Mouse (Mus musculus) lung, postnatal 0 days (tissue): ENCODE measurements at regions not wholly inside any gene's neighbourhood (a gene's known extent, or its start where the extent isn't known, plus 50 kb on each side); places are given as distances from the start of the nearest gene placed in this dataset.

Source experiments
- CTCF ChIP-seq: IDR thresholded peaks from 2 replicates; pipeline ENCODE4 v1.5.1; 2016; ENCODE audit warnings: antibody characterized with exemption, mild to moderate bottlenecking
- EP300 ChIP-seq: IDR thresholded peaks from 2 replicates; pipeline ENCODE4 v1.6.1; 2016; ENCODE audit warnings: antibody characterized with exemption, mild to moderate bottlenecking, control low read depth

DNA sequence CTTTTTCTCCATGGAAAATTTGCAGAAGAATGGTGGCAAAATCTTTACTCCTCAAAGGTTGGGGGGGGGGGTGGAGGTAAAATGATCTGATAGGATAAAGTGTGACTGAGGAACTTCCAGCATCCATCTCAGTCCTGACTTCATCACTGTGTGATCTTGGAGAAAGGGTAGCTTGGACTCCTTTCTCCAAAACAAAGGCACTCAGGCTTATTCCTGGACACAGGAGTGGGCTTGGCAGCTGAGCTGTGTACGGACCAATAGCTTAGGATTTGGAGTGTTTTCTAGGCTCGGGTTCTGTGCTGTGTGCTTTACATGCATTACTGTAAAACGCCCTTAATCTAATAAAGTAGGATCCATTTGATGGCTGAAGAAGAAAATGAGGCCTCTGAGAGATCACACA lies 159.6 kb upstream of the Nlrp1b start:
- TF ChIP-seq EP300 (no peak), CTCF (no peak)
